Mouse (Mus musculus) embryonic facial prominence, embryonic 10.5 days (tissue): ENCODE measurements around the gene Ppm1h. TPM values are rescaled to one million over a fixed set of nuclear protein-coding genes. Genes with fewer than 3 reads are reported as not detected.
A peak's percentile ranks its signal among the peaks of the same experiment; 100 is the strongest.
"Not testable (repeated sequence)": the region's sequence is repeated elsewhere in the genome, so short reads cannot be mapped to it uniquely, and the experiment has no call there.

ENCODE experiments used
- DNase-seq: peaks from one replicate; pipeline ENCODE4 v3.0.0-alpha.2; 2017; ENCODE audit warnings: low spot score
- H3K27ac ChIP-seq: fragments of 300-500 bp; sonication (generic); replicated peaks from 2 replicates; pipeline ENCODE4 v1.5.1; 2016; ENCODE audit warnings: mild to moderate bottlenecking
- H3K27me3 ChIP-seq: fragments of 300-500 bp; sonication (generic); replicated peaks from 2 replicates; pipeline ENCODE4 v1.6.1; 2016; ENCODE audit warnings: low read depth, mild to moderate bottlenecking; ENCODE audit not compliant: poor library complexity, severe bottlenecking
- H3K36me3 ChIP-seq: fragments of 300-500 bp; sonication (generic); replicated peaks from 2 replicates; pipeline ENCODE4 v1.6.1; 2016; ENCODE audit warnings: mild to moderate bottlenecking, moderate library complexity
- H3K4me1 ChIP-seq: fragments of 300-500 bp; sonication (generic); 2 replicates; pipeline ENCODE4 v1.6.1; 2016
- H3K4me3 ChIP-seq: fragments of 300-500 bp; sonication (generic); 2 replicates; pipeline ENCODE4 v1.5.1; 2016; ENCODE audit warnings: mild to moderate bottlenecking, moderate library complexity
- H3K9me3 ChIP-seq: fragments of 300-500 bp; sonication (generic); 2 replicates; pipeline ENCODE4 v1.6.1; 2016; ENCODE audit warnings: mild to moderate bottlenecking
- WGBS: fragments of 180-500 bp; shearing (Covaris S2); methylation state at CpG from one replicate; pipeline ENCODE4 v1.1.7; 2016; 5-methylcytosine and 5-hydroxymethylcytosine counted together
- polyA plus RNA-seq: library from polyadenylated mRNA; unstranded; fragments of >200 nt; fragmentation: Nextera tagmentation; extraction: Ambion mirVana; gene quantifications from 2 replicates; pipeline ENCODE4 v1.2.1, GENCODE M21; 2016

Ppm1h gene
- polyA plus RNA-seq, 1 experiment from 2014 or later: 3.9 TPM

DNA sequence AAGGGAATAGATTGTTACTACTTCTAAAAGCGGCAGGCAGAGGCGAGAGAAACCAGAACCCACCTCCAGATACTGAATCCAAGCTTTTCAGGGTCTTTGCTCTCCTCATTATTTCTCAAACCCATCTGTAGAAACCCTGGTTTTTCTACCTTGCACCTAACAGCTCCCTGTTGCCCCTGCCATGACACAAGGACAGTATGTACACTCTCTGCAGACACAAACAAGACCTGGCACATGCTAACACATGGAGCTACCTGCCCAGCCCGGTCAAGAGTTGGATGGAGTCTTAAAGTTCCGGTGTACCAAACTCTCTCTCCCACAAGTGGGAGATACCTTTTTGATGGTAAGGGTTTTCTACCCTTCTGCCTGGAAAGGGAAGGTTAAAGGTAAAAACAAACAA lies 252.0 kb downstream of the Ppm1h start:
- Histone ChIP-seq H3K4me1 (peaks cover 48% of the 10 kb centered on the region), H3K27me3 (no peaks in the 10 kb centered on the region), H3K27ac (peak overlapping the region; percentile 48; the same call in 1 of the 2 replicates), H3K36me3 (no peaks in the 10 kb centered on the region), H3K9me3 (no peaks in the 10 kb centered on the region), H3K4me3 (no peak overlapping the region)
- WGBS: 79% methylated on average over 4 of the region's 4 CpGs
- no peak for DNase-seq

DNA sequence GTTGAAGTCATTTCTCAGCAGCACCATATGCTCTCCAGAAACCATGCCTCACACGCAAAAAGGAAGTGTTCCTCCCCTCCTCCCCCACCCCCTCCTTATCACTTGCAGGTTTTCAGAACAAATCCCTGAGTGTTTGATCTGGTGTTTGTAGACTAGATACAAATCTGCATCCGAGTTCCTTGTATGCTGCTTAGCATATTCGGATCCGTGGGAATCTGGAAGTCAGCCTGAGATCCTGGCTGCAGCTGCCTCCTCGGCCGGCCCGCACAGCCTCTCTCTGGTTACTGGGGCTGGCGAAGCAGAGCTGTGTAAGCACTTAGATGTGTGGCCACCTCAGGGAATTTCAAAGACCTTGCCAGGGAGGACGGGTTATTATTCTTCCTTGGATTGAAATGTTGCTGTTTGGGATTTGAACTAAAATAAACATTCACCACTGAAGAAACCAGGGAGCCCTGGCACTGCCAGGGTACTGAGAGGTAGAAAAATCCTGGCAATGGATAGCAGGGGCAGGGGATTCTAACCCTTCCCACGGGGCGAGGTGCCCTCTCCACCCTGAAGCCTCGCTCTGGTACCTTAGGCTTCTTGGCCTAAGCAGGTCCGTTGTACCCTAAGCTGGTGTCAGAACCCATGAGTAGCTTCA lies 252.8 kb downstream of the Ppm1h start:
- WGBS: 15% methylated on average over 13 of the region's 13 CpGs
- Histone ChIP-seq H3K4me1 (peaks cover 48% of the 10 kb centered on the region), H3K9me3 (no peaks in the 10 kb centered on the region), H3K27ac (peak overlapping the region; percentile 77), H3K27me3 (no peaks in the 10 kb centered on the region), H3K4me3 (no peak overlapping the region), H3K36me3 (no peaks in the 10 kb centered on the region)
- DNase-seq: peak; percentile 59

DNA sequence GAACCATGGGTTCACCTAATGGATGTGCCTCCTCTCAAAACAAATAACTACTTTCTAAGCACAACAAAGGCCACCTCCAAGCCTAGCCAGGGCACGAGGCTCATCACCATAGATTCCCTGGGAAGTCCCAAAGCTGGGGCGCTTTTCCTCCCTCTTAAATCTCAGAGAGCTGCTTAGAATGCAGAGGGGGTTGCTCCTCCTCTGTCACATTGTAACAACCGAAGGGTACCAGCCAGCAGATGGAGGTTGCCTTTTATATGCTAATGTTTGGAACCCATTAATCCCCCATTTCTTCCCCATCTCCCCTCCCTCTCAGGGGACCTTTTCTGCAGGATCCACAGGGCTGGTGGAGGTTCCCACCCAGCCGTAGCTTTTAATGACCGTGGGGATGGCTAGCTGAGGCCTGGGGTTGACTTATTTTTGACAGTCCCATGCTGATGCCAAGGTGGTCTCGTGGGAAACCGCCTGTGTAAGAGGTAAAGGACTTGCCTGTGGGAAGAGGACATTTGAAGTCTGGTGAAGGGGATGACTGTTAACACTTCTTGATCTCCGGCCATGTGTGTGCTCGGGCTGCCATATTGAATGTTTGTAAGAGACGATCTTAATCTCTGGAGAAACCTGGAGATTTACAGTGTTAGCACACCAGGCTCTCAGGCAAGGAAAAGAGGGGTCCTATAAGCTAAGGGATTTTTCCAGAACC lies 253.4 kb downstream of the Ppm1h start:
- Histone ChIP-seq H3K9me3 (no peaks in the 10 kb centered on the region), H3K27me3 (no peaks in the 10 kb centered on the region), H3K4me3 (no peak overlapping the region), H3K27ac (peak overlapping the region; percentile 77), H3K4me1 (peaks cover 48% of the 10 kb centered on the region), H3K36me3 (no peaks in the 10 kb centered on the region)
- no peak for DNase-seq
- WGBS: 55% methylated on average over 10 of the region's 10 CpGs

DNA sequence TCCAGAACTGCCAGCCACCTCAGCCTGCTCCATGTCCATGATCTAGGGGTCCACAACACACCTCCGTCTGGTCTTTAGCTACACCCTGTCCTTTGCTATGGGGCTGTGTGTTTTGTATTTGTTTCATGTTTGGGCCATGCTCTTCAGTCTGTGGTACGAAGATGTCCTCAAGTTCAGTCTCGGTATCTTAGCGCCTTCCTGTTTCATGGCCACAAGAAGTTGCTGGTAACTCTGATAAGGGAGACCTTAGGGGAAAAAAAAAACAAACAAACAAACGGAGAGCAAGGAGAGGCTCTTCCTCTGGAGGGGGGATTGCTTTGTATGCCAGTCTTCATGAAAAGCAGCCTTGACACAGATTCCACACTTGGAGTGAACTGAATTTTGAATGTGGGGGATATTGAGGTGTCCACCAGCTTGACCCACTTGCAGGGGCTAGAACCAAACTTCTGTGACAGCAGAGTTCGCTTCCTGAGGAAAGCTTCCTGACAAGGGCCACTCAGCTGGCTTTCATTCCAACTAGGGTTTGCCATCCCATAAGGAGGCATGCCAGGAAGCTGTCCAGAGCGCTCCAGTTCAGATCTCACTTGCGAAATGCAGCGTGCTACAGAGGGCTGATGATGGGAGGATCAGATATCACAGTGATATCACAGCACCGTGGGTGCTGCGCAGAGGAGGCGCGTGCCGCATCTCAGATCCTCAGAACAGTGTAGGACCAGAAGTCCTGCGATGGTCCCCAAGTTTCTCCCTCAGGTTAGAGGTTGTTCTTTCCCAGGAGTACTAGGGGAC lies 254.7 kb downstream of the Ppm1h start:
- no peaks in the 10 kb centered on the region for H3K27me3 ChIP-seq
- peaks cover 48% of the 10 kb centered on the region for H3K4me1 ChIP-seq
- H3K27ac ChIP-seq: peak overlapping the region; percentile 35; the same call in 1 of the 2 replicates
- DNase-seq: no peak
- no peaks in the 10 kb centered on the region for H3K9me3 ChIP-seq
- no peaks in the 10 kb centered on the region for H3K36me3 ChIP-seq
- no peak overlapping the region for H3K4me3 ChIP-seq
- 77% methylated on average over 15 of the region's 15 CpGs for WGBS

DNA sequence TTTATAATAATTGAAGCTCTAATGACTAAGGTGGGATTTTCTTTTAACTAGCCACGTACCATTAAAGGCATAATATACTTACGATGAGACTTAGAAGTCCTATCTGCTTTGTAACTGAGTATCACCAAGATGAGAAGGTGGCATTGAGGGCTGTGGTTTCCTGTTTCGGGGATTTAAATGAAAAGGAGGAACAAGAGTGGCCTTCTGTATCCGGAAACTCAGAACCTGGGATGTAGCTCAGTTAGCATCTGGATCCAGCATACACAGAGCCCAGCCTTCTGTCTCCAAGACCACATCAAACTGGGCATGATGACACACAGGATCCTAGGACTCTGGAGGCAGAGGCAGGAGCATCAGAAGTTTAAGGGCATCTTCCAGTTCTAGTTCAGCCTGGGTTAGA lies 256.8 kb downstream of the Ppm1h start:
- not testable (repeated sequence) for DNase-seq, H3K36me3 ChIP-seq, H3K9me3 ChIP-seq, H3K4me3 ChIP-seq, H3K27ac ChIP-seq, H3K27me3 ChIP-seq
- WGBS: no CpG with 5 or more reads among the region's 4 CpGs
- peaks cover 34% of the 10 kb centered on the region for H3K4me1 ChIP-seq

DNA sequence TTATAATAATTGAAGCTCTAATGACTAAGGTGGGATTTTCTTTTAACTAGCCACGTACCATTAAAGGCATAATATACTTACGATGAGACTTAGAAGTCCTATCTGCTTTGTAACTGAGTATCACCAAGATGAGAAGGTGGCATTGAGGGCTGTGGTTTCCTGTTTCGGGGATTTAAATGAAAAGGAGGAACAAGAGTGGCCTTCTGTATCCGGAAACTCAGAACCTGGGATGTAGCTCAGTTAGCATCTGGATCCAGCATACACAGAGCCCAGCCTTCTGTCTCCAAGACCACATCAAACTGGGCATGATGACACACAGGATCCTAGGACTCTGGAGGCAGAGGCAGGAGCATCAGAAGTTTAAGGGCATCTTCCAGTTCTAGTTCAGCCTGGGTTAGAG lies 258.8 kb downstream of the Ppm1h start:
- not testable (repeated sequence) for H3K9me3 ChIP-seq, DNase-seq, H3K27ac ChIP-seq, H3K36me3 ChIP-seq, H3K27me3 ChIP-seq, H3K4me3 ChIP-seq
- WGBS: no CpG with 5 or more reads among the region's 4 CpGs
- peaks cover 14% of the 10 kb centered on the region for H3K4me1 ChIP-seq

DNA sequence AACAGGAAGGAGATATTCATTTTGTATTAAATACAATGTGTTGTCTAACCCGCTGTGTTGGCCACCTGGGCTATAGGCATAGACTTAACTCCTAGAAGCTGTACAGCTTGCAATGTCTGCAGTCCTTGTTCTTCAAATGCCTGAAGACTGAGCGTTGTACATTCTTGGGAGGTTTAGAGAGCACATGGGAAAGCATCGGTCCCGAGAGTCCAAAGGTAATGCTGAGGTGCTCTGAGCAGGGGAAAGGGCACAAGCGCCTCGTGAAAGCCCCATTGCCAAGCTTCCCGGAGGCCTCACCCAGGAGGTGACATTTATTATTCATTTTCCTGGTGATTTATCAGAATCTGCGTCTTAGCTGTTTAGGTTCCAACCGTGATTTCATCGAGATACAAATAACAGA lies 261.0 kb downstream of the Ppm1h start:
- Histone ChIP-seq H3K4me3 (no peak overlapping the region), H3K27ac (no peak overlapping the region), H3K27me3 (no peaks in the 10 kb centered on the region), H3K4me1 (no peaks in the 10 kb centered on the region), H3K9me3 (no peaks in the 10 kb centered on the region), H3K36me3 (no peaks in the 10 kb centered on the region)
- DNase-seq: no peak
- 93% methylated on average over 10 of the region's 10 CpGs for WGBS

DNA sequence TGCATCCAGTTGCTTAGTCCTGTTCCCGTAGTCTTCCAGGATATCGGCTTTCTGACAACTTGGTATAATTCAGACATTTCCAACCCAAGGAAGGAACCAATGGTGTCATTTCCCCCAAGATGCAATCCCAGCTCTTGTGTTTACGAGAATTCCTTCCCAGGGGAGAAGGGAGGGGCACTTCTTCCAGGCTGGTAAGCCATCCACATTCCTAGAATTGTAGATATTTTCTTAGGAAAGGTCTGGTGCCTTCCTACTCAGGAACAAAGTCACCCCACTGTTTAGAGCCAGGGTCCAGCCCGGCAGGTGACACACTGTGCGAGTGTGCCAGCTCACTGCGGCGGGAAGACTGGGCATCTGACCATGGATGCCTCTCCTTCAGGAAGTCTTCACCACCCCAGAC lies 264.2 kb downstream of the Ppm1h start:
- DNase-seq: no peak
- H3K4me1 ChIP-seq: no peaks in the 10 kb centered on the region
- no peaks in the 10 kb centered on the region for H3K27me3 ChIP-seq
- H3K27ac ChIP-seq: no peak overlapping the region
- H3K9me3 ChIP-seq: no peaks in the 10 kb centered on the region
- no peak overlapping the region for H3K4me3 ChIP-seq
- no peaks in the 10 kb centered on the region for H3K36me3 ChIP-seq
- 86% methylated on average over 7 of the region's 7 CpGs for WGBS

DNA sequence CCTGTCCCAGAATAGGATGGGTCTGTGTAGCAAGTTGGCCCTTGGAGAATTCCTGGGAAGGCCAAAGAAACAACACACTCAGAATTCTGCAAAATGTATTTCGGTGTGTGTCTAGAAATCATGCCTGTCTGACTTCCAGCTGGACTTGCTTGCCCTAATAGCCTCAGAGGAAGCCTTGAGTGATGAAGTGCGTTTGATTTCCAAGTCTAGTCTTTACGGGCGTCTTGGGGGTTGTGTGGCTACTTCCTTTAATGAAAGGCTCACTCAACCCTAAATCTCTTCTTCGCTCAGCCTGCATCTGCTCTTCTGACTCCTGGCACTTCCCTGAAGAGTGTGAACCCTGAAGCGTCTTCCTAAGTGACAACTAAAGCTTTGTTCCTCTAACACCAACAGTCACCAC lies 265.3 kb downstream of the Ppm1h start:
- Histone ChIP-seq H3K4me3 (no peak overlapping the region), H3K27ac (no peak overlapping the region), H3K4me1 (no peaks in the 10 kb centered on the region), H3K9me3 (no peaks in the 10 kb centered on the region), H3K36me3 (no peaks in the 10 kb centered on the region), H3K27me3 (no peaks in the 10 kb centered on the region)
- 54% methylated on average over 6 of the region's 6 CpGs for WGBS
- no peak for DNase-seq

DNA sequence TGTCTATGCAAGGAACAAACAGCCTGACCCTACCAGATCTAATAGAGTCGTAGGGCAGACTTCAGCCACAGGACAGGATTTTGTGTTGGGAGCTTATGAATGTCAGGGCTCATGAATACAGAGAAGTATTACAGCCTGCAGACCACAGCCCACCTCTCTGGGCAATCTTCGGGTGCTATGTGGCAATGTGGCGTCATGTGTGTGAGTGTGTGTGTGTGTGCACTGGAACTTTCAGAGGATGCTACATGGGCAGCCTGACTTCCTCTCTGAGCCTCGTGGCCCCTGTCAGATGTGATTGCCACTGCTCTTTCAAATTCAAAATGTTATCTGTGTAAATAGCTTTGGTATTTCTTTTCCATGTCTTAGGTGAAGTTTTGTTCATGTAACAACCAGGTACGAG lies 266.3 kb downstream of the Ppm1h start:
- Histone ChIP-seq H3K27ac (no peak overlapping the region), H3K36me3 (no peaks in the 10 kb centered on the region)
- 84% methylated on average over 5 of the region's 5 CpGs for whole genome bisulfite sequencing

DNA sequence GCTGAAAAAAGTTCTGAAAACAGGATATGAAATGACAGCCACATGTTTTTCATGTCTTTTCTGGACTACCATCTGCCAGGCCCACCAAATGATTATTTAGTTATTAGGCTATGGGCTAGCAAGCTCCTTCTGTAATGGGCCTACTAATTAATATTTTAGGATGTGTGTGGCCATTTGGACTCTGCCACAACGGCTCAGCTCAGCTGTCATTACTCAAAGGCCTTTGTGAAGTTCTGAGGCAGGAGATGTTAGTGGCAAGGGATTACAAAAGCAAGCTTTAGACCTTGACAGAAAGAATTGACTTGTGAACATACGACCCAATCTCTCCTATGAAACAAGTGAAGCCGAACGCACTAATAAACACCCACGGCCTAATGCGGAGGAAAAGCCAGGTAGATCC lies 272.4 kb downstream of the Ppm1h start:
- H3K36me3 ChIP-seq: no peaks in the 10 kb centered on the region
- H3K9me3 ChIP-seq: no peaks in the 10 kb centered on the region
- no peak overlapping the region for H3K27ac ChIP-seq
- H3K27me3 ChIP-seq: no peaks in the 10 kb centered on the region
- H3K4me1 ChIP-seq: no peaks in the 10 kb centered on the region
- H3K4me3 ChIP-seq: no peak overlapping the region
- no peak for DNase-seq
- WGBS: 80% methylated on average over 6 of the region's 6 CpGs

More for the DNA sequence above, 266.3 kb downstream of the Ppm1h start:
- DNase-seq: no peak
- H3K4me1 ChIP-seq: no peaks in the 10 kb centered on the region
- H3K4me3 ChIP-seq: no peak overlapping the region
- H3K9me3 ChIP-seq: no peaks in the 10 kb centered on the region
- H3K27me3 ChIP-seq: no peaks in the 10 kb centered on the region

DNA sequence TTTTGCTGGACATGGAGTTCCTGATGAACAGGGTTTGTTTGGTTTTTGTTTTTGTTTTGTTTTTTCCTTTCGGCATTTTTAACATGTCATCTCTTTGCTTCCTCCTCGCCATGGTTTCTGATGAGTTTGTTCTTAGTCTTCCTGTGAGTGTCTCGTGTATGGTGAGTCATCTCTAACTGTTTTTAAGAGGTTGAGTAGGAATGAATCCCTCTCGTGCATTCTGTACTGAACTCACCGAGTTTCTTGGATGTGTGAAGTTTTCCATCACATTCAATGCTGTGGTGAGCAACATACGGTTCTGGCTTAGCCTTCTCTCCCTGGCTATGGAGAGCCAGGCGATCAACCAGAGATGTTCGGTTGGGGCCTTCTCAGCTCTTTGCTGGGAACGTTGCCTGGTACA lies 275.0 kb downstream of the Ppm1h start:
- H3K4me3 ChIP-seq: no peak overlapping the region
- 91% methylated on average over 9 of the region's 9 CpGs for WGBS
- H3K36me3 ChIP-seq: no peaks in the 10 kb centered on the region

DNA sequence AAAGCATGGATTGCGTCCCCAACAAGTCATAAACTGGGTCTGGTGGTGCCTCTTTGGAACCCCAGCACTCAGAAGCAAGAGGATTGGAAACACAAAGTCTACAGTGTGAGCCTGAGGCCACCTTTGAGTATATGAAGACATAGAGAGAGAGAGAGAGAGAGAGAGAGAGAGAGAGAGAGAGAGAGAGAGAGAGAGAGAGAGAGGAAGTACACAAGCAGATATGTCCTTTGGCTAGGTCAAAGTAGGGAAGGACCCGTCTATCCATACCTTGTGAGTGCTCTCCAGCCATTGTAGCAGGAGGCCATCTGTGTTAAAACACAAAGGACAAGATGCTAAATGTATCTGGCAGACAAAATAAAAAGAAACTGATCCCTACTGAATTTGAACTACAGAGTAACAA lies 279.4 kb downstream of the Ppm1h start:
- Histone ChIP-seq H3K27ac (no peak overlapping the region), H3K9me3 (no peaks in the 10 kb centered on the region), H3K27me3 (peaks cover 9% of the 10 kb centered on the region), H3K36me3 (no peaks in the 10 kb centered on the region), H3K4me1 (peaks cover 18% of the 10 kb centered on the region), H3K4me3 (no peak overlapping the region)
- DNase-seq: no peak
- WGBS: 83% methylated on average over 2 of the region's 2 CpGs

More for the DNA sequence above, 275.0 kb downstream of the Ppm1h start:
- no peak for DNase-seq
- no peak overlapping the region for H3K27ac ChIP-seq
- H3K9me3 ChIP-seq: no peaks in the 10 kb centered on the region
- H3K4me1 ChIP-seq: 0 out of 2 replicates have a peak, but pooled peaks cover 2% of the 10 kb centered on the region
- H3K27me3 ChIP-seq: no peaks in the 10 kb centered on the region
